Mouse (Mus musculus): ENCODE results near the gene Ifrd1.

- TF ChIP-seq CTCF (IDR thresholded peaks at IDR 0.05; ENCODE audit: low read depth, low read length) (no peak), GATA1 (IDR thresholded peaks at IDR 0.05; ENCODE audit: borderline replicate concordance, low read length) (no peak)
These were observed 25.8 kb downstream of the Ifrd1 start for GRCm38 (mm10) chr12:40222251-40223081.

All from G1E (cell line).